In the genomic region with DNA sequence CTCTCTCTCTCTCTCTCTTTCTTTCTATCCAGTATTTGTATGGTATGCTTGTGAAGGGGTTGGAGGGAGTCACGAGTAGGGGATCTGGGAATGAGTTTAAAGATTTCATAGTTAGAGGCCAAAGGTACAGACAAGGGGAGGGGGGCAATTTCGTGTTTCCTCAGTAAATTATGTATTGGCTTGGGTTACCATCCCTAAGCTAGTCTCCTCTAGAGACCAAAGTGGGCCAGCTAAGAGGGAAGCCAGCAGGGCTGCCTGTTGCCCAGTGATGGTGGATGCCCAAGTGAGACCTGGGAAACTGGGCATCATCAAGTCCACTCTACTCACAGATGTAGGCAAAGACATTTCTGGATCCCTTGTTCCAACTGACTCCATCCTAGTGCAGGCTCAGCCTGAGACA, we compare ENCODE assay signal across 16 mouse cellular contexts. TPM values are rescaled to one million over a fixed set of nuclear protein-coding genes. Genes with fewer than 3 reads are reported as not detected.
DNase-seq lines count a peak whose midpoint lies in the region; ATAC-seq and TF ChIP-seq lines count a peak whose summit lies in the region.
"Had no signal": no experiment of that assay in that cellular context is flagged by ENCODE, and none has a peak within 500 bp of the region (broad histone marks: within the 10 kb centered on the region; RNA-seq: fewer than 3 reads in every experiment).

No protein-coding gene starts in this region.

- peaks cover 78% of the 10 kb centered on the region for H3K4me1 ChIP-seq in kidney, embryonic 16.5 days (ENCODE audit: insufficient read depth, low read length)
- H3K4me1 ChIP-seq in stomach, postnatal 0 days (replicated peaks; ENCODE audit: control insufficient read depth, insufficient read depth) = no peaks in the 10 kb centered on the region
- H3K4me1 ChIP-seq: liver, embryonic 12.5 days had no signal

- TF ChIP-seq EP300 in stomach, postnatal 0 days (optimal IDR thresholded peaks at IDR 0.05) = no peak

- H3K4me2 ChIP-seq in kidney, embryonic 16.5 days (replicated peaks; ENCODE audit: low read depth, low read length) = peak overlapping the region; percentile 71
- peak overlapping the region; percentile 50; the same call in 1 of the 2 replicates for H3K4me2 ChIP-seq in stomach, postnatal 0 days (replicated peaks; ENCODE audit: low read depth)
- H3K4me2 ChIP-seq: liver, embryonic 12.5 days had no signal

- H3K4me3 ChIP-seq in kidney, embryonic 16.5 days (ENCODE audit: low read length) = no peak overlapping the region; the same call in 1 of the 2 replicates
- H3K4me3 ChIP-seq in stomach, postnatal 0 days (ENCODE audit: low read depth, low read length) = no peak overlapping the region
- H3K4me3 ChIP-seq: heart, embryonic 12.5 days; liver, embryonic 12.5 days; lung, embryonic 15.5 days had no signal

- no peak for ATAC-seq in kidney, embryonic 16.5 days (ENCODE audit: low FRiP score, low TSS enrichment)
- ATAC-seq in stomach, postnatal 0 days (ENCODE audit: low FRiP score, low TSS enrichment) = no peak
- ATAC-seq: liver, embryonic 12.5 days had no signal

- peak overlapping the region; percentile 99 for H3K27ac ChIP-seq in kidney, embryonic 16.5 days (ENCODE audit: low read length)
- no peak overlapping the region for H3K27ac ChIP-seq in stomach, postnatal 0 days (replicated peaks)
- H3K27ac ChIP-seq: liver, embryonic 12.5 days; lung, embryonic 15.5 days had no signal

- H3K36me3 ChIP-seq in kidney, embryonic 16.5 days (ENCODE audit: insufficient read depth, low read length) = no peaks in the 10 kb centered on the region
- H3K36me3 ChIP-seq in stomach, postnatal 0 days (ENCODE audit: control insufficient read depth, insufficient read depth, low read length) = no peaks in the 10 kb centered on the region
- H3K36me3 ChIP-seq: heart, embryonic 12.5 days; liver, embryonic 12.5 days; lung, embryonic 15.5 days had no signal

- peak; percentile 28 for DNase-seq in embryo, embryonic 11 days
- DNase-seq in embryo, embryonic 10 days (ENCODE audit: low spot score) = no peak
- DNase-seq in kidney, postnatal 36 days = no peak
- DNase-seq in neural tube, embryonic 10.5 days (ENCODE audit: extremely low spot score, low spot score) = peak; percentile 51
- DNase-seq in stomach, postnatal 0 days (ENCODE audit: low spot score) = no peak
- no peak for DNase-seq in ovary, postnatal 10 days (ENCODE audit: low spot score)
- DNase-seq in MN1 (ENCODE audit: low spot score) = no peak
- DNase-seq: cerebellum, postnatal 25 days; heart, postnatal 36 days; layer of hippocampus, postnatal 36 days; thymus, adult 2 months had no signal

- H3K27me3 ChIP-seq in kidney, embryonic 16.5 days (ENCODE audit: insufficient read depth, low read length) = no peaks in the 10 kb centered on the region
- H3K27me3 ChIP-seq in stomach, postnatal 0 days (ENCODE audit: control insufficient read depth, insufficient read depth, low read length) = no peaks in the 10 kb centered on the region

- no peak for TF ChIP-seq CTCF in stomach, postnatal 0 days (IDR thresholded peaks at IDR 0.05; ENCODE audit: low read depth)

- 7% methylated on average over 2 of the region's 2 CpGs for WGBS in kidney, embryonic 16.5 days
- WGBS in stomach, postnatal 0 days = 28% methylated on average over 2 of the region's 2 CpGs

- no peak overlapping the region for H3K9ac ChIP-seq in kidney, embryonic 16.5 days (replicated peaks; ENCODE audit: low read length)
- H3K9ac ChIP-seq in stomach, postnatal 0 days (ENCODE audit: low read length) = no peak overlapping the region
- H3K9ac ChIP-seq: heart, embryonic 12.5 days; liver, embryonic 12.5 days; lung, embryonic 15.5 days had no signal

- H3K9me3 ChIP-seq in kidney, embryonic 16.5 days (ENCODE audit: low read length) = no peaks in the 10 kb centered on the region
- H3K9me3 ChIP-seq in stomach, postnatal 0 days (ENCODE audit: control insufficient read depth, low read length) = no peaks in the 10 kb centered on the region
- H3K9me3 ChIP-seq: heart, embryonic 12.5 days; liver, embryonic 12.5 days; lung, embryonic 15.5 days had no signal

RNA-seq across cellular contexts. Expression of a gene that starts 43.3 kb away (rescaled TPM):
- polyA plus RNA-seq in kidney, embryonic 16.5 days (2015; fragmentation: Nextera tagmentation; extraction: Ambion mirVana) = 6.9 and 8.6 TPM in 2 replicates
- 9.6 and 10.4 TPM in 2 replicates for polyA plus RNA-seq in stomach, postnatal 0 days (2015; fragmentation: Nextera tagmentation; extraction: Ambion mirVana)
- polyA plus RNA-seq: midbrain, postnatal 0 days had no signal

Comparison
In these comparisons a context has a peak if more than half of its experiments do, and no peak if none do; other contexts are left out.
1. DNase-seq: peak in embryo, embryonic 11 days (single experiment) and neural tube, embryonic 10.5 days (single experiment); none in embryo, embryonic 10 days (single experiment), kidney, postnatal 36 days (0 of 2), stomach, postnatal 0 days (single experiment), ovary, postnatal 10 days (single experiment) and MN1 (single experiment).